Mouse (Mus musculus) neural tube, embryonic 14.5 days (tissue): ENCODE data around the gene Pdzrn3. TPM values are rescaled to one million over a fixed set of nuclear protein-coding genes. Genes with fewer than 3 reads are reported as not detected.

Experiments
- ATAC-seq: fragments of 200-750 bp; cut with Nextera tagmentation; 2 replicates; pipeline ENCODE4 v1.8.0; 2017; ENCODE audit warnings: low read depth, mild to moderate bottlenecking, moderate TSS enrichment, moderate library complexity
- H3K27ac ChIP-seq: fragments of 300-500 bp; sonication (generic); 2 replicates; pipeline ENCODE4 v1.5.1; 2014; ENCODE audit warnings: low read depth, mild to moderate bottlenecking, control low read depth, low read length, moderate library complexity, mixed read lengths
- H3K27me3 ChIP-seq: fragments of 300-500 bp; sonication (generic); 2 replicates; pipeline ENCODE4 v1.6.1; 2014; ENCODE audit warnings: low read length; ENCODE audit not compliant: control insufficient read depth, insufficient read depth
- H3K36me3 ChIP-seq: fragments of 300-500 bp; sonication (generic); 2 replicates; pipeline ENCODE4 v1.6.1; 2014; ENCODE audit warnings: low read length, mixed read lengths; ENCODE audit not compliant: control insufficient read depth, insufficient read depth
- H3K4me1 ChIP-seq: fragments of 300-500 bp; sonication (generic); 2 replicates; pipeline ENCODE4 v1.6.1; 2014; ENCODE audit warnings: low read length; ENCODE audit not compliant: control insufficient read depth, insufficient read depth
- H3K4me2 ChIP-seq: fragments of 300-500 bp; sonication (generic); 2 replicates; pipeline ENCODE4 v1.6.1; 2014; ENCODE audit warnings: mild to moderate bottlenecking, low read depth, low read length, control low read depth
- H3K4me3 ChIP-seq: fragments of 300-500 bp; sonication (generic); 2 replicates; pipeline ENCODE4 v1.5.1; 2014; ENCODE audit warnings: low read depth, low read length, control low read depth, mixed read lengths
- H3K9ac ChIP-seq: fragments of 300-500 bp; sonication (generic); replicated peaks from 2 replicates; pipeline ENCODE4 v1.6.1; 2014; ENCODE audit warnings: low read depth, mild to moderate bottlenecking, control low read depth, low read length, mixed read lengths
- H3K9me3 ChIP-seq: fragments of 300-500 bp; sonication (generic); 2 replicates; pipeline ENCODE4 v1.6.1; 2016; ENCODE audit warnings: low read length; ENCODE audit not compliant: control insufficient read depth
- WGBS: fragments of 180-500 bp; shearing (Covaris S2); extraction: QIAGEN DNeasy Blood & Tissue Kit; methylation state at CpG from one replicate; pipeline ENCODE4 v1.1.7; 2014; 5-methylcytosine and 5-hydroxymethylcytosine counted together
- polyA plus RNA-seq: library from polyadenylated mRNA; unstranded; fragments of >200 nt; fragmentation: Nextera tagmentation; extraction: Ambion mirVana; gene quantifications from 2 replicates; pipeline ENCODE4 v1.2.1, GENCODE M21; 2014

Pdzrn3 gene
- polyA plus RNA-seq, 1 experiment from 2014 or later, result 28.4 TPM

DNA sequence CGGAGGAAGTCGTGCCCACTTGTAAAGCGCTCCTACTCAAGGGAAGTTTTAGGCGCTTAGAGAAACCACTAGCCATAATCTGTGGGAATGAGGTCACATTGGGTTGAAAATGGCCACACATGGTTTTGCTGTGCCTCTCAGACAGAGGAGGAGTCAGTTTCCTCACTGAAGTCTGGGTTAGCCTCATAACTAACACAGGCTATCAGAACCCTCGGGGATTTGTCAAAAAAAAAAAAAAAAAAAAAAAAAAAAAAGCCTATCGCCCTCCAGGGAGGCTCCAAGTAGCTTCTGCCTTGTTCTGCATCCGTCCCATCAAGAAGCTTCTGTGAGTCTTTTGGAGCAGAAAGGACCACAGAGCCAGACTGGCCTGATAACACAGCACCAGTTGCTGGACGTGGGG lies 80.7 kb downstream of the Pdzrn3 start:
- H3K9me3 ChIP-seq, result no peaks in the 10 kb centered on the region
- no peaks in the 10 kb centered on the region for H3K4me1 ChIP-seq
- H3K9ac ChIP-seq, result no peak overlapping the region
- no peaks in the 10 kb centered on the region for H3K27me3 ChIP-seq
- no peak overlapping the region for H3K4me2 ChIP-seq
- ATAC-seq, result no peak
- WGBS, result 87% methylated on average over 8 of the region's 8 CpGs
- no peak overlapping the region for H3K4me3 ChIP-seq
- H3K36me3 ChIP-seq, result no peaks in the 10 kb centered on the region
- no peak overlapping the region for H3K27ac ChIP-seq

DNA sequence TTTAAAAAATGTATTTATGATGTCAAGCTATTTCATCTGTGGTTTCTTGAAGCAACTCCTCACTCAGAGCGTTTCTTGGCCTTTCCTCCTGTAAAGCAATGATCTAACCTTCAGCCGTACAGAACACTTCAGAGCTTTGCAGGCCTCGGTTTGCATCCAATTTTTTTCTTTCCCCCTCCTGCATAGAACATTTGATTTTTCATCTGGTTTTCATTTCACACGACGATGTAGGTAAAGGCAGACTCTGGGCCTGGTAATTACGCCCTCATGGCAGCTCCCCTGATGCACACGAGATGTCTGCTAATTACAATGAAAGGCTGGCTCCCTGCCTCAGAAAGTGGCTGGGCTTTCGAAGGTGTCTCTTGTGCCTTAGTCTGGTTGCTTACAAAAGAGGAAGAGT lies 81.4 kb downstream of the Pdzrn3 start:
- WGBS, result 54% methylated on average over 8 of the region's 8 CpGs

DNA sequence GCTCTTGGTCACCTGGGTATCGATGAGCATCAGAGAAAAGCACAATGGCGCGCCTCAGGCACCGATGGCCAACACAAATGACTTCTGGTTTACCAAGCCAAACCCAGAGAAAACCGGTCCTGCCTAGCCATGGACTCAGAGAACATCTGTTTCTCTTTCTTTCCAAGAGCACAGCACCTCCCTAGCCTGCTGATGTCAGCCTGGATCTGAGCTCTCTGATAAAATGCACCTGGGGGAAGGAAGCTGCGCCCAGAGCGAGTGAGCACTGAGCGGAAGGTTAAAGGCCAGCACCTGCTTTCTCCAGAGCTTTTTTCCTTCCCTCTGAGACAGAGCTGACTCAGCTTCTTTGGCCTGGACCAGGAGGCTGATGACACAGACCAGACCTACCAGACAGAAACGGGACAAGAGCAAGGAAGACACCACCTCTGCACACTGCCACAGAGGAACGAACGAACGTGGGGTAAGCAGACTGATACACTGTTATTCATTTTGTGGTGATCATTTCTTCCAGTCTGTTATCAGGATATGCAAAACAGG lies 84.6 kb downstream of the Pdzrn3 start:
- Histone ChIP-seq H3K9ac (no peak overlapping the region), H3K4me3 (no peak overlapping the region), H3K36me3 (no peaks in the 10 kb centered on the region), H3K27ac (no peak overlapping the region), H3K27me3 (no peaks in the 10 kb centered on the region), H3K9me3 (no peaks in the 10 kb centered on the region), H3K4me1 (no peaks in the 10 kb centered on the region), H3K4me2 (no peak overlapping the region)
- WGBS, result 88% methylated on average over 12 of the region's 12 CpGs
- ATAC-seq, result no peak

More for the DNA sequence above, 81.4 kb downstream of the Pdzrn3 start:
- Histone ChIP-seq H3K9me3 (no peaks in the 10 kb centered on the region), H3K27ac (no peak overlapping the region), H3K9ac (no peak overlapping the region), H3K27me3 (no peaks in the 10 kb centered on the region), H3K36me3 (no peaks in the 10 kb centered on the region), H3K4me2 (no peak overlapping the region), H3K4me1 (no peaks in the 10 kb centered on the region), H3K4me3 (no peak overlapping the region)
- no peak for ATAC-seq

DNA sequence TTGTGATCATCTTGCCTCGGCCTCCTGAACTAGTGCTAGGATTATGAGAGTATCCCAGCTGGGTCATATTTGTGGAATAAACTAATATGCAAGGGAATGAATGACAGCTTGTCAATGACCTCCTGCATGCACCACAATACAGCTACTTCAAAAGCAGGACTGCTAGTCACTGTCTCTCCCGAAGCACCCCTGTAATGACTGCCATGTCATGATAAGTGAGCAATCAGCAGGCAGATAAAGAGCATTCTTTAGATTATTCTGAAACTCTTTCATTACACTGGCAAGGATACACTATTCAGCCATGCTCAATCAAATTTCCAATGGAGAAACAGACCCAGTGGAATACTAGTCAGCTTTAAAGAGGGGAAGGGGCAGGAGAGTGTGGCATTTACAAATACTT lies 85.8 kb downstream of the Pdzrn3 start:
- Histone ChIP-seq H3K36me3 (no peaks in the 10 kb centered on the region), H3K4me1 (no peaks in the 10 kb centered on the region), H3K9me3 (no peaks in the 10 kb centered on the region), H3K4me3 (no peak overlapping the region), H3K27me3 (no peaks in the 10 kb centered on the region), H3K9ac (no peak overlapping the region), H3K4me2 (no peak overlapping the region), H3K27ac (no peak overlapping the region)
- no peak for ATAC-seq
- 67% methylated on average over 2 of the region's 2 CpGs for whole genome bisulfite sequencing

DNA sequence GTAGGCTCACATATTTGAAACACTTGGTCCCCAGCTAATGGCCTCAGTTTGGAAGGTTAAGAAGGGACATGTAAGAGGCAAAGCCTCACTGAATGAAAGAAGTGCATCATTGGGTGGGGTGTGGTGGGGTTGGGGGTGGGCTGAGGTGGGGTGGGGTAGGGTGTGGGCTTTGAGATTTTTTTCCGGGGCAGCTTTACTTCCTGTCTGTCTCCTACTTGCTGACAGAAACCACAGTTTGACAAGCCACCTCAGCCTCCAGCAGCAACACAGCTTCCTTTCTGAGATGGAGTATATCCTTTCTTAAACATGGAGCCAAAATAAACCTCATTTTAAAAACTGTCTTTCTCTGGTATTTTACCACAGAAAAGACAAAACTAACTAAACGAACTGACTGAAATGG lies 87.5 kb downstream of the Pdzrn3 start:
- Histone ChIP-seq H3K27me3 (no peaks in the 10 kb centered on the region), H3K9me3 (no peaks in the 10 kb centered on the region), H3K4me2 (no peak overlapping the region), H3K4me1 (no peaks in the 10 kb centered on the region), H3K9ac (no peak overlapping the region), H3K27ac (no peak overlapping the region), H3K4me3 (no peak overlapping the region), H3K36me3 (no peaks in the 10 kb centered on the region)
- ATAC-seq, result no peak
- 71% methylated on average over 2 of the region's 2 CpGs for WGBS

DNA sequence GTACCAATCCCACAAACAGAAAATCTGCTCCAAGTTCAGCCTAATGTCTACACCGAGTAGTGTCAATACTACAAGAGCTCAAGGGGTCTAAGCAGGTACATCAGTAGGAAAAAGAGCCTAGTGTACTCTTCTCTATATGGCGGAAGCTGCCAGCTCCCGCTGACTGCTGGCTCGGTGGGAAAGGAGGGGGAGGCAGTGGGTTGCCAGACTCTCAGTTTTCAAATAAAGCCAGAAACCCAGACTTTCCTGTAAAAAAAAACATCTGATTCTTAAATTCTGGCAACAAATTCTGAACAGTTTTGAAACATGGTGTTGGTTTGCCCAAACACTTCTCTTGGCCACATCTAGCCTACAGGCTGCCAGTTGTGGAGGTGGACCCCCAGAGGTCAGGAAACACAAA lies 88.3 kb downstream of the Pdzrn3 start:
- no peaks in the 10 kb centered on the region for H3K9me3 ChIP-seq
- H3K4me1 ChIP-seq, result no peaks in the 10 kb centered on the region
- no peak overlapping the region for H3K4me2 ChIP-seq
- no peaks in the 10 kb centered on the region for H3K27me3 ChIP-seq
- WGBS, result 89% methylated on average over 4 of the region's 4 CpGs
- H3K4me3 ChIP-seq, result no peak overlapping the region
- H3K27ac ChIP-seq, result no peak overlapping the region
- H3K36me3 ChIP-seq, result no peaks in the 10 kb centered on the region
- no peak overlapping the region for H3K9ac ChIP-seq
- ATAC-seq, result no peak

DNA sequence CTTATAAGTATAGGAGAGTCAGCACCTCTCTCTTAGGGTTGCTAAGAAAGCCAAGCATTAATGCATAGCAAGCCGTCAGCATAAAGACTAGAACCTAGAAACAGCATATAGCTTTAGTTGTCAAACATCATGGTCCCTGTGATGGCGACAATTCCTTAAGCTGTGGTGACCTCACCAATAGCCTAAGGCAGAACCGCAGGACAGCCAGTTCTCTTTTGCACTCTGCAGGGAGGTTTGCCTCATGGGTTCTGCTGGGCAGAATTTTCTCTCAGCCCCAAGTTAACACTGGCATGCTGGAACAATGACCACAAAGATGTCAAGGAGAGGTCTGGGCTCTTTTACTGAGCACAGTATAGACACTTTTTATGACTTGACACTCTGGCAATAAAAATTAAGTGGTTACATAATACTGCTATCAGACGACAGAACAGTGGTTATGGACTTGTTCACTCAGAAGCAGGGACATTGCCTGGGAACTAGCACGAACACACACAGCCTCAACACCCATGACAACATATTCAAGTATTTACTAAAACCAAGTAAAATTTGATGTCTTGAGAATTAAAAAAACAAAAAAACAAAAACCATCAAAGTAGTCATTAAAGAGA lies 90.0 kb downstream of the Pdzrn3 start:
- ATAC-seq, result no peak
- Histone ChIP-seq H3K9me3 (no peaks in the 10 kb centered on the region), H3K9ac (no peak overlapping the region), H3K4me2 (no peak overlapping the region), H3K36me3 (no peaks in the 10 kb centered on the region), H3K27me3 (no peaks in the 10 kb centered on the region), H3K27ac (no peak overlapping the region), H3K4me1 (0 out of 2 replicates have a peak, but pooled peaks cover 3% of the 10 kb centered on the region), H3K4me3 (no peak overlapping the region)
- WGBS, result 59% methylated on average over 5 of the region's 5 CpGs

DNA sequence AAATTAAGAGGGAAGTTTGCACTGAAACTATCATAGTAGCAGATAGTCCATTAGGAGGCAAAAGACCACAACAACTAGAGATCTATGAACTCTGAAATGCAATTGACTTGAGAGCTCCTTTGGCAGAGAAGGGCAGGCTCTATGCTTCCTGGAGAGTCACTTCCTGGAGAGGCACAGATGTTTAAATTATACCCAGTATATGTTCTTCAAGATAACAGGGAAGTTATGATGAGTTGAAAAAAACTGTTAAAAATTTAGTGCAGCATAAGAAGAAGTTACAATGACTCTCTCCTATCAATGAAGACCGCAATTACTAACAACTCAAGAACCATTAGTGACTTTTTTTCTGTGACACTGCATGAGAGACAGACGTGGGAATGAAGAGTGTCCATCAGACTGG lies 90.6 kb downstream of the Pdzrn3 start:
- Histone ChIP-seq H3K27ac (no peak overlapping the region), H3K9ac (no peak overlapping the region), H3K36me3 (no peaks in the 10 kb centered on the region), H3K9me3 (no peaks in the 10 kb centered on the region), H3K4me1 (0 out of 2 replicates have a peak, but pooled peaks cover 3% of the 10 kb centered on the region), H3K4me3 (no peak overlapping the region), H3K27me3 (no peaks in the 10 kb centered on the region), H3K4me2 (no peak overlapping the region)
- no peak for ATAC-seq
- WGBS, result 84% methylated on average over 2 of the region's 2 CpGs

DNA sequence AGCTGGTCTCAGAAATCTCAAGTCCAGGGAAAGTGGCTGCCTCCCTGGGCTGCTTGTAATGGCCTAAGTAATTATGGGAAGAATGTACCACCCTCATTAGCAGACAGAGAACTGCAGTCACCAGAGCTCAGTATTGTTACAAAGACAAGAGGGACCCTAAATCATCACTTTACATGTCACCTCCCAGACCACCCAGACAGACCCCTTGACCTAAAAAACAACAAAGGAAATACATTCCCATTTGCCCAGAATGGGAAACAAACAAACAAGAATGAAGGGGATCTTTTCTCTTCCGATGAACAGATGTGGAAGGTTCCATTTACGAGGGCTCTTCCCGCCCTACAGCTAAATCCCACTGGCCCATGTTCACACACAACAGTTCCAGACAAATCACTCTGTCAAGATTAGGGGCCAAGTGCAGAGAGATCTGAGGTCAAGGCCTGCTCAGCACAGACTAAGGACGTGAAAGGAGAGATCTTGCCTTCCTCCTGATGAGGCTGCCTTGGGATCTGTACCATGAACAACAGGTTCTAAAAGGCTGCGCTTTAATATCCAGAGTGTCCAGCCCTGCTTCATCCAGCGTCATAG lies 93.2 kb downstream of the Pdzrn3 start:
- Histone ChIP-seq H3K27ac (no peak overlapping the region), H3K9me3 (no peaks in the 10 kb centered on the region), H3K4me3 (no peak overlapping the region), H3K27me3 (no peaks in the 10 kb centered on the region), H3K36me3 (no peaks in the 10 kb centered on the region), H3K4me1 (peaks cover 9% of the 10 kb centered on the region; the same call in 1 of the 2 replicates), H3K9ac (no peak overlapping the region), H3K4me2 (no peak overlapping the region)
- 32% methylated on average over 6 of the region's 6 CpGs for WGBS
- 0 out of 2 replicates have a peak, but pooled peaks have one; percentile 34 for ATAC-seq
